Comparison of ENCODE assay signal across 9 mouse cellular contexts in the genomic region with DNA sequence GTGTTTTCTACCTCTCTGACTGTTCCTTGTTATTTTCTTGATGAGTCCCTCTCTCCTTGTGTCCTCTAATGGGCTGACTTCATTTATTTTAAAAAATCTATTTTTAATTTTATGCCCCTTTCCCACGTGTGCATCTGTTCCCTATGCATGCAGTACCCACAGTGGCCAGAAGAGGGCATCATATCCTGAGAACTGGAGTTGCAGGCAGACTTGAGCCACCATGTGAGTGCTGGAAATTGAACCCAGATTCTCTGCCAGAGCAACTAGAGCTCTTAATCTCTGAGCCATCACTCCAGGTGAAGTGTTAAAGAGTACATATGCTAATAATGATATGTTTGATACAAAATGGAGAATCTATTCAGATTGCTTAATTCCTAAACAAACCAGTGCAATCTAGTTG. TPM values are rescaled to one million over a fixed set of nuclear protein-coding genes. Genes with fewer than 3 reads are reported as not detected.
DNase-seq lines count a peak whose midpoint lies in the region; TF ChIP-seq lines count a peak whose summit lies in the region.
"Had no signal": no experiment of that assay in that cellular context is flagged by ENCODE, and none has a peak within 500 bp of the region (broad histone marks: within the 10 kb centered on the region; RNA-seq: fewer than 3 reads in every experiment).

No protein-coding gene starts in this region.

- DNase-seq in heart, adult 2 months = peak in 1 of 2 experiments; percentile 30
- no peak for DNase-seq in heart, adult 11 months
- DNase-seq in 416B (ENCODE audit: low read depth) (peak; percentile 52), R1 (ENCODE audit: low read depth, low spot score) (peak; percentile 76)
- peak; percentile 31 to 43 for DNase-seq in kidney, postnatal 25 days
- peak; percentile 50 to 65 for DNase-seq in spleen, postnatal 10 days (ENCODE audit: low spot score in 2 of 2)
- no peak for DNase-seq in frontal cortex, postnatal 10 days (ENCODE audit: low spot score in 2 of 2)
- DNase-seq in gastrocnemius, postnatal 36 days = no peak

- no peak overlapping the region for H3K27ac ChIP-seq in heart, adult 2 months

- intact Hi-C loops in heart, adult 2 months (cut with DNase I) = loop anchor here (5.0 kb wide), 1 partner anchor 75 kb away; no protein-coding TSS in a partner anchor
- intact Hi-C loops in gastrocnemius, postnatal 36 days (cut with DNase I) = no loop called here

- H3K79me2 ChIP-seq in heart, adult 2 months (replicated peaks; ENCODE audit: control insufficient read depth, insufficient read depth, low read length) = no peaks in the 10 kb centered on the region

- peak; percentile 74 for TF ChIP-seq CTCF in heart, adult 2 months (IDR thresholded peaks at IDR 0.05)

- H3K27me3 ChIP-seq in heart, adult 2 months (ENCODE audit: control insufficient read depth, insufficient read depth, low read length) = no peaks in the 10 kb centered on the region

- TF ChIP-seq POLR2A in heart, adult 2 months (IDR thresholded peaks at IDR 0.05; ENCODE audit: insufficient read depth, low read depth, low read length) = no peak

- H3K4me3 ChIP-seq in heart, adult 2 months = no peak overlapping the region

- TF ChIP-seq EP300 in heart, adult 2 months (IDR thresholded peaks at IDR 0.05; ENCODE audit: insufficient read depth, low read depth, low read length) = no peak

- 17% methylated on average over 1 of the region's 1 CpGs for WGBS in heart, adult 2 months

- H3K4me1 ChIP-seq in heart, adult 2 months (ENCODE audit: control insufficient read depth, insufficient read depth, low read length) = no peaks in the 10 kb centered on the region

- H3K9ac ChIP-seq in heart, adult 2 months (ENCODE audit: low read depth, low read length) = no peak overlapping the region

- no peaks in the 10 kb centered on the region for H3K36me3 ChIP-seq in heart, adult 2 months (ENCODE audit: control insufficient read depth, insufficient read depth, low read length)

RNA-seq across cellular contexts. Expression of gene Stard13, which starts 58.7 kb away (rescaled TPM):
- 10 to 100 TPM; 22.1 to 24.4 TPM for total RNA-seq in heart, adult 2 months (2021)
- polyA plus RNA-seq in heart, adult 2 months (2012; rRNA removed) = 9.9 and 16.4 TPM in 2 replicates
- total RNA-seq in gastrocnemius, postnatal 36 days (2021) = 1 to 10 TPM; 5.9 to 6.1 TPM
- total RNA-seq: neutrophil, adult 5-6 weeks had no signal

Comparison
In these comparisons a context has a peak if more than half of its experiments do, and no peak if none do; other contexts are left out.
1. DNase-seq: peak in 416B (single experiment), R1 (single experiment), kidney, postnatal 25 days (2 of 2) and spleen, postnatal 10 days (2 of 2); none in heart, adult 11 months (single experiment), frontal cortex, postnatal 10 days (0 of 2) and gastrocnemius, postnatal 36 days (0 of 2).